Mouse (Mus musculus) inflammation-experienced regulatory T-cells, adult 6 months (primary cell): ENCODE measurements around the gene Serf1. TPM values are rescaled to one million over a fixed set of nuclear protein-coding genes. Genes with fewer than 3 reads are reported as not detected.

Experiments used
- polyA plus RNA-seq, 3 experiments: library from polyadenylated mRNA; unstranded; fragments of 100-300 nt; shearing (Covaris generic); gene quantifications; one replicate each; pipeline ENCODE4 v1.2.1; 2017

Serf1 gene
- polyA plus RNA-seq, 3 experiments from 2014 or later, result 4.0 to 5.4 (median 4.7) TPM

Other genes with a start within 250 kb of the Serf1 start
- gene Cartpt, start 206.9 kb upstream of the Serf1 start, polyA plus RNA-seq, result not detected
- gene Mccc2, start 92.4 kb upstream of the Serf1 start, polyA plus RNA-seq, result 10 to 100 TPM; 10.1 to 16.4 (median 13.5) TPM
- 10 to 100 TPM; 16.5 to 26.2 (median 20.5) TPM for gene Bdp1, start 3.9 kb upstream of the Serf1 start, polyA plus RNA-seq
- gene Smn1, start 16.8 kb downstream of the Serf1 start, polyA plus RNA-seq, result 10 to 100 TPM; 28.5 to 34.4 (median 30.8) TPM
- 10 to 100 TPM; 12.4 to 12.5 (median 12.4) TPM for gene Naip2, start 94.1 kb downstream of the Serf1 start, polyA plus RNA-seq
- 10 to 100 TPM in 2 of 3 experiments, 1 to 10 TPM in 1; 6.1 to 21.5 (median 11.3) TPM for gene Naip5, start 138.3 kb downstream of the Serf1 start, polyA plus RNA-seq
- 1 to 10 TPM; 5.0 to 6.6 (median 5.1) TPM for gene Naip6, start 209.7 kb downstream of the Serf1 start, polyA plus RNA-seq